Mouse (Mus musculus) lung, postnatal 0 days (tissue): ENCODE data around the gene 1700019A02Rik.

Source experiments
- CTCF ChIP-seq: IDR thresholded peaks from 2 replicates; pipeline ENCODE4 v1.5.1; 2016; ENCODE audit warnings: antibody characterized with exemption, mild to moderate bottlenecking
- EP300 ChIP-seq: IDR thresholded peaks from 2 replicates; pipeline ENCODE4 v1.6.1; 2016; ENCODE audit warnings: antibody characterized with exemption, mild to moderate bottlenecking, control low read depth

DNA sequence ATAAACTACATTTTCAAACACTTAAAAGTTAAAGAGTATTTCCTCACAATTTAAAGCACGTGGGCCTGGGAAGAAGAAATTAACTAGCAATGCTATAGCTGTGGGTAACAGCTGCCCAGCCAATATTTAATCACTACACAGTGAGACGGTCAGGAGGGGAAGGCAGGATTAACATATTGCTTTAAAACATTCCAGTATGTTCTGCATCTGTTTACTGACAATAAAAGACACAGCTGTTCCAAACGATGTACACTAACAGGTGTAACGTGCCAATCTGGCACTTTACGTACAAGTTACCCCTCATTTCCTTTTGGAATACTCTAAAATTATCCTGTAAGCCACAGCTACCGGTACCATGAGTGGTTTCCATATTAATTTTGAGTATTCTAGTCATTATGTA lies 29.7 kb downstream of the 1700019A02Rik start:
- TF ChIP-seq CTCF (no peak), EP300 (no peak)
